Mouse (Mus musculus): ENCODE results near the gene Stx17.

DNA sequence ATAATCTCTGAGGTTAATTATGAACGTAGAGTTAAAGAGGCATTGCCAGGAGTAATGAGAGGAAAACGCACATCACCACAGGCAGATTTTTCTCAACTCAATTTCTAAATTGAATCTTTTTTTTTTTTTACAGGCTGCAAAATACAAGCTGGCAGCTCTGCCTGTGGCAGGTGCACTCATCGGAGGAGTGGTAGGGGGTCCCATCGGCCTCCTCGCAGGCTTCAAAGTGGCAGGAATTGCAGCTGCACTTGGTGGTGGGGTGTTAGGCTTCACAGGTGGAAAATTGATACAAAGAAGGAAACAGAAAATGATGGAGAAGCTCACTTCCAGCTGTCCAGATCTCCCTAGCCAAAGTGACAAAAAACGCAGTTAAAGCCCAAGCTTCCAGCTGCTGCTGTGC, 56.7 kb downstream of the Stx17 start:
- no peak for TF ChIP-seq CTCF (IDR thresholded peaks at IDR 0.05; ENCODE audit: control insufficient read depth, insufficient read depth, low read length)
- TF ChIP-seq POLR2A (IDR thresholded peaks at IDR 0.05; ENCODE audit: borderline replicate concordance, control insufficient read depth, low read depth, low read length), result no peak

Measured in bone marrow, adult 2 months (tissue).